Mouse (Mus musculus) stomach, embryonic 16.5 days (tissue): ENCODE results near the gene Krtap4-6. TPM values are rescaled to one million over a fixed set of nuclear protein-coding genes. Genes with fewer than 3 reads are reported as not detected.

ENCODE experiments used
- ATAC-seq: fragments of 200-750 bp; cut with Nextera tagmentation; 2 replicates; pipeline ENCODE4 v1.8.0; 2017; ENCODE audit warnings: moderate number of reproducible peaks, moderate TSS enrichment; ENCODE audit not compliant: insufficient read depth, low FRiP score
- H3K27ac ChIP-seq: fragments of 300-500 bp; sonication (generic); 2 replicates; pipeline ENCODE4 v1.5.1; 2014; ENCODE audit warnings: low read length
- H3K27me3 ChIP-seq: fragments of 300-500 bp; sonication (generic); 2 replicates; pipeline ENCODE4 v1.6.1; 2014; ENCODE audit warnings: low read length, control low read depth, mixed read lengths; ENCODE audit not compliant: control insufficient read depth, insufficient read depth
- H3K36me3 ChIP-seq: fragments of 300-500 bp; sonication (generic); 2 replicates; pipeline ENCODE4 v1.6.1; 2014; ENCODE audit warnings: low read length; ENCODE audit not compliant: control insufficient read depth, insufficient read depth
- H3K4me1 ChIP-seq: fragments of 300-500 bp; sonication (generic); 2 replicates; pipeline ENCODE4 v1.6.1; 2014; ENCODE audit warnings: low read length, control low read depth, mixed read lengths; ENCODE audit not compliant: control insufficient read depth, insufficient read depth
- H3K4me2 ChIP-seq: fragments of 300-500 bp; sonication (generic); 2 replicates; pipeline ENCODE4 v1.6.1; 2014; ENCODE audit warnings: low read depth, low read length, mixed read lengths
- H3K4me3 ChIP-seq: fragments of 300-500 bp; sonication (generic); replicated peaks from 2 replicates; pipeline ENCODE4 v1.5.1; 2014; ENCODE audit warnings: mild to moderate bottlenecking, low read length
- H3K9ac ChIP-seq: fragments of 300-500 bp; sonication (generic); 2 replicates; pipeline ENCODE4 v1.6.1; 2014; ENCODE audit warnings: low read length
- H3K9me3 ChIP-seq: fragments of 300-500 bp; sonication (generic); replicated peaks from 2 replicates; pipeline ENCODE4 v1.6.1; 2016; ENCODE audit warnings: low read length, control low read depth; ENCODE audit not compliant: control insufficient read depth
- WGBS: fragments of 180-500 bp; shearing (Covaris S2); extraction: QIAGEN DNeasy Blood & Tissue Kit; methylation state at CpG from one replicate; pipeline ENCODE4 v1.1.7; 2014; 5-methylcytosine and 5-hydroxymethylcytosine counted together
- polyA plus RNA-seq: library from polyadenylated mRNA; unstranded; fragments of >200 nt; fragmentation: Nextera tagmentation; extraction: Ambion mirVana; gene quantifications from 2 replicates; pipeline ENCODE4 v1.2.1, GENCODE M21; 2015

Gene Krtap4-6
- polyA plus RNA-seq, 1 experiment from 2014 or later: not detected

DNA sequence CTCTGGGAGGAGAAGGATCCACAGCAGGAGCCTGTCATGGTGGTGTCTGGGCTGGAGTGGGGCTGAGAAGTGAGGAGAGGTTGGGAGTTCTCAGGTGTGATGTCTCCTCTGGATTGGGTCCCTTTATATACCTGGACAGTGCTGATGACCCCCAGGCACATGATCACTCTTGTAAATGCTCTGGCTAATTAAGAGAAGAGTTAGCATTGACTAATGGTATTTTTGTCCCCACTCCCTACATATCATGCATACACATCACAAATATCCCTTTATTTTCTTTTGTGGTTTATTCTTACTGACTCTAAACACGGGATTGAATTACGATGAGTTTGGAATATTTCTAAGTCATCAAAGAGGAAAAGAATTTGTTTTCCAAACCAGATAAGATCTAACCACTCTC is 45.4 kb downstream of the Krtap4-6 start, which contains the start of gene Gm11562:
Gm11562 (minus strand) TSS at position 101 of the 400 bp plus-strand sequence.
- ATAC-seq: no peak
- Histone ChIP-seq H3K4me3 (no peak within 1 kb of the TSS), H3K36me3 (no peaks in the 10 kb centered on the region), H3K27ac (no peak within 1 kb of the TSS), H3K9ac (no peak within 1 kb of the TSS), H3K4me2 (no peak within 1 kb of the TSS), H3K4me1 (no peaks in the 10 kb centered on the region), H3K27me3 (no peaks in the 10 kb centered on the region), H3K9me3 (no peaks in the 10 kb centered on the region)
- WGBS: 84% methylated on average over 2 of the region's 2 CpGs

Other genes starting within 250 kb of the Krtap4-6 start
- gene Krt12, start 243.7 kb downstream of the Krtap4-6 start, polyA plus RNA-seq: 0.12 and 0.19 TPM in 2 replicates
- 16.6 and 23.3 TPM in 2 replicates for gene Krt20, start 227.8 kb downstream of the Krtap4-6 start, polyA plus RNA-seq
- 92.1 and 140 TPM in 2 replicates for gene Krt23, start 172.8 kb downstream of the Krtap4-6 start, polyA plus RNA-seq
- gene Krt39, start 144.6 kb downstream of the Krtap4-6 start, polyA plus RNA-seq: 0.14 TPM in 1 of 2 replicates, not detected in the other
- not detected in 2 replicates for gene Krt40, start 122.8 kb downstream of the Krtap4-6 start, polyA plus RNA-seq
- gene Krtap3-3, start 115.1 kb downstream of the Krtap4-6 start, polyA plus RNA-seq: not detected in 2 replicates
- not detected in 2 replicates for gene Krtap3-2, start 109.1 kb downstream of the Krtap4-6 start, polyA plus RNA-seq
- gene Gm11939, start 106.5 kb downstream of the Krtap4-6 start, polyA plus RNA-seq: not detected in 2 replicates
- gene Krtap3-1, start 99.3 kb downstream of the Krtap4-6 start, polyA plus RNA-seq: not detected in 2 replicates
- not detected in 2 replicates for gene Krtap1-5, start 84.9 kb downstream of the Krtap4-6 start, polyA plus RNA-seq
- not detected in 2 replicates for gene Krtap1-4, start 82.3 kb downstream of the Krtap4-6 start, polyA plus RNA-seq
- not detected in 2 replicates for gene Krtap1-3, start 74.6 kb downstream of the Krtap4-6 start, polyA plus RNA-seq
- not detected in 2 replicates for gene Krtap9-3, start 67.9 kb downstream of the Krtap4-6 start, polyA plus RNA-seq
- gene Gm11938, start 62.7 kb downstream of the Krtap4-6 start, polyA plus RNA-seq: not detected in 2 replicates
- gene Gm11937, start 55.8 kb downstream of the Krtap4-6 start, polyA plus RNA-seq: not detected in 2 replicates
- not detected in 2 replicates for gene Krtap2-4, start 51.1 kb downstream of the Krtap4-6 start, polyA plus RNA-seq
- gene Gm11562, start 45.5 kb downstream of the Krtap4-6 start, polyA plus RNA-seq: not detected in 2 replicates
- not detected in 2 replicates for gene Krtap4-1, start 37.7 kb downstream of the Krtap4-6 start, polyA plus RNA-seq
- gene Krtap4-2, start 30.9 kb downstream of the Krtap4-6 start, polyA plus RNA-seq: not detected in 2 replicates
- not detected in 2 replicates for gene Krtap4-7, start 21.9 kb downstream of the Krtap4-6 start, polyA plus RNA-seq
- not detected in 2 replicates for gene Gm11555, start 15.7 kb downstream of the Krtap4-6 start, polyA plus RNA-seq
- not detected in 2 replicates for gene Gm11563, start 7.0 kb downstream of the Krtap4-6 start, polyA plus RNA-seq
- not detected in 2 replicates for gene Gm14190, start 24.8 kb upstream of the Krtap4-6 start, polyA plus RNA-seq
- gene Gm14180, start 68.3 kb upstream of the Krtap4-6 start, polyA plus RNA-seq: not detected in 2 replicates
- not detected in 2 replicates for gene Gm11595, start 107.0 kb upstream of the Krtap4-6 start, polyA plus RNA-seq
- not detected in 2 replicates for gene Krtap4-8, start 114.7 kb upstream of the Krtap4-6 start, polyA plus RNA-seq
- gene Krtap4-9, start 119.2 kb upstream of the Krtap4-6 start, polyA plus RNA-seq: not detected in 2 replicates
- gene Gm11596, start 127.5 kb upstream of the Krtap4-6 start, polyA plus RNA-seq: not detected in 2 replicates
- not detected in 2 replicates for gene Gm11569, start 133.0 kb upstream of the Krtap4-6 start, polyA plus RNA-seq
- not detected in 2 replicates for gene Gm11554, start 138.5 kb upstream of the Krtap4-6 start, polyA plus RNA-seq
- not detected in 2 replicates for gene Krtap4-13, start 143.9 kb upstream of the Krtap4-6 start, polyA plus RNA-seq
- gene Gm11564, start 149.7 kb upstream of the Krtap4-6 start, polyA plus RNA-seq: not detected in 2 replicates
- gene 2300003K06Rik, start 172.1 kb upstream of the Krtap4-6 start, polyA plus RNA-seq: not detected in 2 replicates
- not detected in 2 replicates for gene Krtap4-16, start 185.6 kb upstream of the Krtap4-6 start, polyA plus RNA-seq
- not detected in 2 replicates for gene Gm11568, start 192.0 kb upstream of the Krtap4-6 start, polyA plus RNA-seq
- gene Gm11559, start 198.5 kb upstream of the Krtap4-6 start, polyA plus RNA-seq: not detected in 2 replicates
- not detected in 2 replicates for gene Krtap9-1, start 207.4 kb upstream of the Krtap4-6 start, polyA plus RNA-seq
- not detected in 2 replicates for gene Gm11567, start 213.2 kb upstream of the Krtap4-6 start, polyA plus RNA-seq
- not detected in 2 replicates for gene Krtap31-1, start 242.0 kb upstream of the Krtap4-6 start, polyA plus RNA-seq
- not detected in 2 replicates for gene Gm11565, start 248.8 kb upstream of the Krtap4-6 start, polyA plus RNA-seq